Mouse (Mus musculus) ovary, postnatal 14 days (tissue): ENCODE data around the gene Sugct.

Experiments used
- DNase-seq: peaks from one replicate; pipeline ENCODE4 v3.0.0; 2022; ENCODE audit warnings: low spot score

Gene Sugct

GRCm38 (mm10) chr13:17038341-17038740, 657.0 kb downstream of the Sugct start:
- no peak for DNase-seq

- DNase-seq = no peak
These were observed 657.5 kb downstream of the Sugct start for GRCm38 (mm10) chr13:17037899-17038298.

- DNase-seq = no peak
These were observed 664.6 kb downstream of the Sugct start for GRCm38 (mm10) chr13:17030761-17031160.

- peak; percentile 43 for DNase-seq
These were observed 666.8 kb downstream of the Sugct start for GRCm38 (mm10) chr13:17028595-17028994.

- no peak for DNase-seq
These were observed 667.4 kb downstream of the Sugct start for GRCm38 (mm10) chr13:17027846-17028529.

- DNase-seq = no peak
These were observed 668.4 kb downstream of the Sugct start for GRCm38 (mm10) chr13:17027001-17027400.

GRCm38 (mm10) chr13:16996464-16996863, 698.9 kb downstream of the Sugct start:
- DNase-seq = no peak

GRCm38 (mm10) chr13:16995321-16995720, 700.0 kb downstream of the Sugct start:
- no peak for DNase-seq

GRCm38 (mm10) chr13:16977743-16978142, 717.6 kb downstream of the Sugct start:
- DNase-seq = no peak

- no peak for DNase-seq
These were observed 724.1 kb downstream of the Sugct start for GRCm38 (mm10) chr13:16971277-16971676.

GRCm38 (mm10) chr13:16968995-16969394, 726.4 kb downstream of the Sugct start:
- no peak for DNase-seq

- no peak for DNase-seq
These were observed 730.4 kb downstream of the Sugct start for GRCm38 (mm10) chr13:16964823-16965475.

GRCm38 (mm10) chr13:16952045-16952444, 743.3 kb downstream of the Sugct start:
- DNase-seq = no peak

GRCm38 (mm10) chr13:16939466-16939811, 755.9 kb downstream of the Sugct start:
- no peak for DNase-seq

- no peak for DNase-seq
These were observed 756.5 kb downstream of the Sugct start for GRCm38 (mm10) chr13:16938552-16939465.

GRCm38 (mm10) chr13:16937422-16938202, 757.7 kb downstream of the Sugct start:
- no peak for DNase-seq

- no peak for DNase-seq
These were observed 760.3 kb downstream of the Sugct start for GRCm38 (mm10) chr13:16935029-16935428.

- DNase-seq = no peak
These were observed 761.8 kb downstream of the Sugct start for GRCm38 (mm10) chr13:16933600-16933999.

- no peak for DNase-seq
These were observed 774.0 kb downstream of the Sugct start for GRCm38 (mm10) chr13:16921305-16921704.

GRCm38 (mm10) chr13:16915697-16916096, 779.7 kb downstream of the Sugct start:
- no peak for DNase-seq

GRCm38 (mm10) chr13:16912214-16912613, 783.1 kb downstream of the Sugct start:
- no peak for DNase-seq

GRCm38 (mm10) chr13:16906974-16907373, 788.4 kb downstream of the Sugct start:
- DNase-seq = no peak
